Mouse (Mus musculus): ENCODE results near the gene Prr3.

- TF ChIP-seq TAL1 (conservative IDR thresholded peaks at IDR 0.05; ENCODE audit: low read depth, low read length) (no peak), CTCF (IDR thresholded peaks at IDR 0.05; ENCODE audit: low read depth, low read length) (no peak), GATA1 (IDR thresholded peaks at IDR 0.05; ENCODE audit: borderline replicate concordance, low read length) (no peak)
Observed at GRCm38 (mm10) chr17:35932608-35933007, 47.4 kb downstream of the Prr3 start.

All from G1E (cell line).